Mouse (Mus musculus) forebrain, embryonic 13.5 days (tissue): ENCODE data around the gene F2rl1. TPM values are rescaled to one million over a fixed set of nuclear protein-coding genes. Genes with fewer than 3 reads are reported as not detected.

ENCODE experiments used
- ATAC-seq: fragments of 200-750 bp; cut with Nextera tagmentation; 2 replicates; pipeline ENCODE4 v1.8.0; 2017
- H3K27ac ChIP-seq: fragments of 300-500 bp; sonication (generic); 2 replicates; pipeline ENCODE4 v1.5.1; 2015; ENCODE audit warnings: inconsistent platforms, mild to moderate bottlenecking, moderate library complexity
- H3K27me3 ChIP-seq: fragments of 300-500 bp; sonication (generic); 2 replicates; pipeline ENCODE4 v1.6.1; 2015; ENCODE audit warnings: mild to moderate bottlenecking, inconsistent platforms
- H3K36me3 ChIP-seq: fragments of 300-500 bp; sonication (generic); 2 replicates; pipeline ENCODE4 v1.6.1; 2015; ENCODE audit warnings: mild to moderate bottlenecking, inconsistent platforms; ENCODE audit not compliant: poor library complexity, severe bottlenecking
- H3K4me1 ChIP-seq: fragments of 300-500 bp; sonication (generic); 2 replicates; pipeline ENCODE4 v1.6.1; 2015; ENCODE audit warnings: inconsistent platforms
- H3K4me2 ChIP-seq: fragments of 300-500 bp; sonication (generic); 2 replicates; pipeline ENCODE4 v1.6.1; 2015; ENCODE audit warnings: inconsistent platforms, mild to moderate bottlenecking, moderate library complexity
- H3K4me3 ChIP-seq: fragments of 300-500 bp; sonication (generic); 2 replicates; pipeline ENCODE4 v1.5.1; 2015; ENCODE audit warnings: mild to moderate bottlenecking, inconsistent platforms
- H3K9ac ChIP-seq: fragments of 300-500 bp; sonication (generic); 2 replicates; pipeline ENCODE4 v1.6.1; 2015; ENCODE audit warnings: mild to moderate bottlenecking, inconsistent platforms
- H3K9me3 ChIP-seq: fragments of 300-500 bp; sonication (generic); replicated peaks from 2 replicates; pipeline ENCODE4 v1.6.1; 2016; ENCODE audit warnings: inconsistent platforms
- WGBS: fragments of 180-500 bp; shearing (Covaris S2); methylation state at CpG from one replicate; pipeline ENCODE4 v1.1.7; 2015; 5-methylcytosine and 5-hydroxymethylcytosine counted together
- polyA plus RNA-seq: library from polyadenylated mRNA; unstranded; fragments of >200 nt; fragmentation: Nextera tagmentation; extraction: Ambion mirVana; gene quantifications from 2 replicates; pipeline ENCODE4 v1.2.1, GENCODE M21; 2015

The F2rl1 gene
- polyA plus RNA-seq, 1 experiment from 2014 or later, result 0.08 TPM

DNA sequence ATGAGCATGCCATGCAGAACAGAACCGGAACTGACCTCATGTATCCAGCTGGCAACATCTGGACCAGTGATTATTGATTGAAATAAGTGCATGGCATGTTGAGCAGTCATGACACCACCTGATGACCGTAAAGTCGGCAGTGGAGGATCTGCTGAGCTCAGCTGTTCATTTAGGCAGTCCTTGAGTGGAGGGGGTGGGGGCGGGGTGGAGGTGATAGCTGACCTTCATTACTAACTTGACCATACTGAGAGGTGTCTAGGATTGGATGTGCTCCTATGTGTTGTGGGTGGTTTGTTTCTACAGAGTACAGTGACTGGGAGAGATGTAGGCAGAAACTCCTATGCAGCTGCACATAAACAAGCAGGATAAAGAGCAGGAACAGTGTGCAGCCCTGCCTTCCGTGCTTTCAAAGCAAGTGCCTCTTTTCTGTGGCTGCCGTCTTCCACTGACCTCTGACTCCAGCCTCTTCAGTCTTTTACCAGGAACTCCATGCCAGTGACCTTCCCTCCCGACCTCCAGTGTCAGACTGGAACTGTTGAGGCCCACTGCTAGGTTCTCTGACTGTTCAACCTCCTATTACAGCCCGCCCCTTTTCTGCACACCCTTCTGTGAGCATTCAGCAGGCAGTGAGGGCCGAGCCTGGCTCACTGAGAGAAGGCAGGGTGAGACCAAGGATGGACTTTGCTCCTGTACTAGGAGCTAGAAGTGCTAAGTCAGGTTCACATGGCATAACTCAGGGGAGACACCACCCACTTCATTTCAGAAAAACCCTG is 6.4 kb upstream of the F2rl1 start:
- Histone ChIP-seq H3K27me3 (peaks cover 15% of the 10 kb centered on the region), H3K9me3 (no peaks in the 10 kb centered on the region), H3K27ac (no peak overlapping the region), H3K36me3 (no peaks in the 10 kb centered on the region), H3K9ac (no peak overlapping the region), H3K4me2 (no peak overlapping the region), H3K4me3 (no peak overlapping the region), H3K4me1 (peaks cover 26% of the 10 kb centered on the region)
- 55% methylated on average over 9 of the region's 9 CpGs for WGBS
- no peak for ATAC-seq

DNA sequence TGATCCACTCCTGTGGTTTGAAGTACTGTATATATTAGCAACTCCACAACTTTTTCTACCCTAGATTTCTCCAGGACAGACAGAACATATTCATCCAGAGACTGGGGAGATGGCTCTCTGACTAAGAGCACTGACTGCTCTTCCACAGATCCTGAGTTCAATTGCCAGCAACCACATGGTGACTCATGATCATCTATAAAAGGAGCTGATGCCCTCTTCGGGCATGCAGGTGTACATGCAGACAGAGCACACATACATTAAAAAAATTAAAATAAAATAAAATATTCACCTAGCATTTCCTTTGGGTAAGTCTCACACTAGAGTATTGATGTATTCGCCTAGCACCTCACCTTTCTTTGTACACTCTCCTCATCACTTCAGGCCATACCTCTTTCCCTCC is 4.2 kb upstream of the F2rl1 start:
- ATAC-seq, result no peak
- no peak overlapping the region for H3K27ac ChIP-seq
- no peaks in the 10 kb centered on the region for H3K9me3 ChIP-seq
- H3K36me3 ChIP-seq, result no peaks in the 10 kb centered on the region
- H3K4me1 ChIP-seq, result peaks cover 19% of the 10 kb centered on the region
- H3K27me3 ChIP-seq, result peaks cover 37% of the 10 kb centered on the region
- no peak overlapping the region for H3K4me3 ChIP-seq
- 91% methylated on average over 2 of the region's 2 CpGs for WGBS
- H3K4me2 ChIP-seq, result no peak overlapping the region
- no peak overlapping the region for H3K9ac ChIP-seq

DNA sequence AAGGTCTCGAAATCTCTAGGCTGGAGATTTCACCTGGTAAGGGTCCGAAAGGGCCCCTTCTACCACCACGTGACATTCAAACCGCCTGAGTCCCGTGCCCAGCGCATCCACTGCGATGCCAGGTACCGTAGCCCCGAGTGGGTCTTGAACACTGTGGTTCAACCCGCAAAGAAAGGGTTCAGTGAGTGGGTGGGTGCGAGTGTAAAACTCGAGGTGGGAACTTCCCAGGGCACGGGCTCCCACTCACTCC is 678 bp downstream of the F2rl1 start:
- peak overlapping the region; percentile 73 for H3K4me2 ChIP-seq
- ATAC-seq, result peak; percentile 69
- no peaks in the 10 kb centered on the region for H3K9me3 ChIP-seq
- no peaks in the 10 kb centered on the region for H3K36me3 ChIP-seq
- peak overlapping the region; percentile 49 for H3K9ac ChIP-seq
- H3K4me1 ChIP-seq, result peaks cover 17% of the 10 kb centered on the region
- peaks cover 51% of the 10 kb centered on the region for H3K27me3 ChIP-seq
- no peak overlapping the region for H3K27ac ChIP-seq
- H3K4me3 ChIP-seq, result peak overlapping the region; percentile 40
- under 1% methylated on average over 13 of the region's 13 CpGs for WGBS

DNA sequence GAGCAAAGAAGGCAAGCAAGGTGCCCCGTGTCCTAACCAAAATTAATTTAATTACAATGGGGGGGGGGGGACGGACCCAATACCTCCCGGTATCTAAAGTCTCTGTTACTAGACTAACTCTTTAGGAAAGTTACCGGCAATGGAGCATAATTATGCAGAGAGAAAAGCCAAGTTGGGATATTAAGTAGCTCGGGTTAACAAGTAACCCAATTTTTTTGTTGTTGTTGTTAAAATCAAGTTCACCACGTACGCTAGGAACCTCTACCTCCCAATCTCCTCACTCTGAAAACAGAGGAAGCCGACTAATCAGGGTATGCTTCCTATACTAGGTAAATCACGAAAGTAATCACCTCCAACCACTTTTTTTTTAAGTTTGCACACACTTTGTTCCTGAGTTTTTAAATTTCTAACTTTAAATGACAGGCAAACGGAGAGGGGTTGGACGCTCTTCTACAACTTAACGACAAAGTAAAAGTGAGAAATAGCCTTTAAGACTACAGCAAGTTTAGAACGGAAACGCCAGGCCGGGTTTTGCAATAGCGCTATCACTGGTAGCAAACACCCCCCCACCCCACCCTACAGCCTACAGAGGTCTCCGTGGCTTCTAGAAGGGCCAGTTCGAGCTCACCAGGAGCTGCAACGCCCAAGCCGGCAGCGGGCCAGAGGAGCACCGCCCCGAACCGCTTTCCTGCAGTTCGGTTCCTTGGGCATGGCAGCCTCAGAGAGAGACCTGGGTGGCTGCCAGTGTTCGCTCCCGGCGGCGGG is 1.2 kb downstream of the F2rl1 start:
- Histone ChIP-seq H3K9ac (peak overlapping the region; percentile 49), H3K27ac (no peak overlapping the region), H3K4me1 (peaks cover 17% of the 10 kb centered on the region), H3K27me3 (peaks cover 51% of the 10 kb centered on the region), H3K36me3 (no peaks in the 10 kb centered on the region), H3K4me3 (peak overlapping the region; percentile 40), H3K9me3 (no peaks in the 10 kb centered on the region), H3K4me2 (peak overlapping the region; percentile 73)
- WGBS, result 3% methylated on average over 28 of the region's 29 CpGs
- ATAC-seq, result 0 out of 2 replicates have a peak, but pooled peaks have one; percentile 27

DNA sequence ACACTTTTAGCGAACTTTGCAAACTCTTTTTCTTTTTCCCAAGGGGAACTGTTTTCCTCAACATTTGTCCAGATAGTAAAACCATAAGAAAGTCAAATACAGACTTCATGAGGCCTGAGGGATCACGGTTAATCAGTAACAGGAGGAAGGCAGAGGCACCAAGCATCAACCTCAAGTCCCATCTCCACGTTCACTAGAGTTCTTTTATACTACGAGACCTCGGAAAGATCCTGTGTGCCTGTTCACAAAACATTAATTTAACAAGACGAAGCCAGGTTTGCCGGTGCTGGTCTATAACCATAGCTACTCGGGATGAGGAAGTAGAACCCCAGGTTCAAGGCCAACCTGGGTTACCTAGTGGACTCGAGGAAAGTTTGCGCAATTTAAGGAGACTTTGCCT is 2.9 kb downstream of the F2rl1 start:
- Histone ChIP-seq H3K27me3 (peaks cover 44% of the 10 kb centered on the region), H3K36me3 (no peaks in the 10 kb centered on the region), H3K4me2 (no peak overlapping the region), H3K27ac (no peak overlapping the region), H3K4me3 (no peak overlapping the region), H3K9ac (no peak overlapping the region), H3K9me3 (no peaks in the 10 kb centered on the region), H3K4me1 (peaks cover 17% of the 10 kb centered on the region)
- 90% methylated on average over 10 of the region's 10 CpGs for WGBS
- no peak for ATAC-seq

DNA sequence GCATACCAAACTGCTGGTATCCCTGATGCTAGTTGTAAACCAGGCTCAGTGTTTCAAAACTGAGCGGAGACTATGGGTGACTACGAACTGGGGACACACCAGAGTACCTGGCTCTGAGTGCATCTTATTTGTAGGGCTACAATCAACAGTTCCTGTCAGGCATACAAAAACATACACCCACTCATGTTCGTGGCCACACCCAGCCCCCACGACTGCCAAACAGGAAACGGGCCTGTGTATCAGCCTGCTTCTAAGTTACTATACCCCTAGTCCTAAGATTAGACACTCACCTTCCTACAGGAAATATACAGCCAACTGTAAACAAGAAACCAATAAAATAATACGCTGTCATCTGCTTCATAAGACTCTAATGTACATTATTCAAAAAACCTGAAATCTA is 4.0 kb downstream of the F2rl1 start:
- H3K9me3 ChIP-seq, result no peaks in the 10 kb centered on the region
- peaks cover 17% of the 10 kb centered on the region for H3K4me1 ChIP-seq
- no peaks in the 10 kb centered on the region for H3K36me3 ChIP-seq
- H3K4me2 ChIP-seq, result no peak overlapping the region
- no peak for ATAC-seq
- H3K4me3 ChIP-seq, result no peak overlapping the region
- 92% methylated on average over 6 of the region's 6 CpGs for WGBS
- H3K9ac ChIP-seq, result no peak overlapping the region
- no peak overlapping the region for H3K27ac ChIP-seq
- peaks cover 32% of the 10 kb centered on the region for H3K27me3 ChIP-seq

DNA sequence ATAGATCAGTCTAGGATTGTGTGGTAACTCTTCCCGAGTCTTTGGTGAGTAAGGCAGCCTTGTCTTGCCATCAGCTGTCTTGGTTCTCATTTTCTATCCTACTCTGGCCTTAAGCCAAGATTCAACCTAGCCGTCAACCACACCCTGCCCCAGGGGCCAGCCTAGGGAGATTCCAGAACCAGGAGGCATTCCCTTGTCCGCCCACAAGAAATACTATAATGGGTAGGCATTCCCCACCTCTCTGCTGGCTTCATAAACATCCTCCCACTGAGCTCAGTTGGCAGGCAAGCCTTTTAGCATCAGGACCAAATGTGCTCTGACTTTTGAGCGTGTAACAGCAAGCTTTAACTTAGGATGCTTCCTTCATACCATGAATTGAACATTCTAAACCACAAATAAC is 10.3 kb downstream of the F2rl1 start:
- H3K9me3 ChIP-seq, result peaks cover 7% of the 10 kb centered on the region; the same call in 1 of the 2 replicates
- H3K4me3 ChIP-seq, result no peak overlapping the region
- ATAC-seq, result no peak
- no peak overlapping the region for H3K4me2 ChIP-seq
- no peaks in the 10 kb centered on the region for H3K27me3 ChIP-seq
- no peaks in the 10 kb centered on the region for H3K36me3 ChIP-seq
- 80% methylated on average over 4 of the region's 4 CpGs for WGBS
- H3K4me1 ChIP-seq, result no peaks in the 10 kb centered on the region
- no peak overlapping the region for H3K9ac ChIP-seq
- H3K27ac ChIP-seq, result no peak overlapping the region

DNA sequence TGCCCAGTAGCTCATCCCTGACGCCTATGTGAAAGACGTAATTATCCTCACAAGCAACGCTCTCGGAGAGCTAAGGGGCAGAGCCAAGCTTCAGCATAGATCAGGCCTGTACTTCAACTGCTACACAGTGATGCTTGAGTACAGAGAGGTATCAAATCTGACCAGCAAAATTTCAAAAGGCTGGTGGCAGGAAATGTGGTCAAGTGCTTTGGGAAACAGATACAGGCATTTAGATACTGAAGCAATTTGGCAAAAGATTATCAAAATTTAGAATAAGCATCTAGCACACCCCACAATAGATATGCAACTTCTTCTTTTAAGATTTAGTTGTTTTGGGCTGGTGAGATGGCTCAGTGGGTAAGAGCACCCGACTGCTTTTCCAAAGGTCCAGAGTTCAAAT is 15.0 kb downstream of the F2rl1 start:
- H3K4me2 ChIP-seq, result no peak overlapping the region
- H3K27me3 ChIP-seq, result no peaks in the 10 kb centered on the region
- H3K4me3 ChIP-seq, result no peak overlapping the region
- H3K9ac ChIP-seq, result no peak overlapping the region
- no peak for ATAC-seq
- no peaks in the 10 kb centered on the region for H3K4me1 ChIP-seq
- H3K36me3 ChIP-seq, result no peaks in the 10 kb centered on the region
- H3K9me3 ChIP-seq, result peaks cover 7% of the 10 kb centered on the region; the same call in 1 of the 2 replicates
- H3K27ac ChIP-seq, result no peak overlapping the region
- 96% methylated on average over 5 of the region's 5 CpGs for WGBS

DNA sequence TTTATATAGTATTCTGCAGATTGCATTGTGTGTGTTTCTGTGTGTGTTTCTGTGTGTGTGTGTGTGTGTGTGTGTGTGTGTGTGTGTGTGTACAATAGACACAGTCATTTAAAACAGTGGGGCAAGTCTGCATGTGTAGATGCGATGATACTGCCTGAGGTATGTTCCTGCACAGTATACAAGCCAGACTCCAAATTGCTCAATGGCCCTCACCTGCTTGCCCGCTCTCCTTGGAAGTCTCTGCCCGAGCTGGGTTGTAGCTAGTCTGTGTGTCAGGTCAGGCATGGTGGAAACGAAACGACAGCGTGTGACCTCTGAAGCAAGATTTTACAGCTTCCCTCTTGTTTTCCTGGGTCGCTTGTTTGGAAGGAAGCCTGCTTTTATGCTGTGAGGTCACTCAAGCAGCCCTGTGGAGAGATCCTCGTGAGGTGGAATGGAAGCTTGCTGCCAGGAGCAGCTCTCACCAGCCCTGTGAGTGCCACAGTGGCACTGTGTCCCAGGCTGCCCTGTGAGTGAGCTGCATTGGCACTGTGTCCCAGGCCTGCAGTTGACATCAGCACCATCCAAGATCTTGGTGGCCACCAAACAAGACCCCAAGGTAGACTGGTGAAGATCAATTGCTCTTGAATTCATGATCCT is 21.6 kb downstream of the F2rl1 start:
- Histone ChIP-seq H3K9ac (no peak overlapping the region), H3K4me1 (no peaks in the 10 kb centered on the region), H3K27me3 (no peaks in the 10 kb centered on the region), H3K4me2 (no peak overlapping the region), H3K9me3 (no peaks in the 10 kb centered on the region), H3K36me3 (no peaks in the 10 kb centered on the region), H3K27ac (no peak overlapping the region), H3K4me3 (no peak overlapping the region)
- WGBS, result 84% methylated on average over 8 of the region's 8 CpGs
- no peak for ATAC-seq

DNA sequence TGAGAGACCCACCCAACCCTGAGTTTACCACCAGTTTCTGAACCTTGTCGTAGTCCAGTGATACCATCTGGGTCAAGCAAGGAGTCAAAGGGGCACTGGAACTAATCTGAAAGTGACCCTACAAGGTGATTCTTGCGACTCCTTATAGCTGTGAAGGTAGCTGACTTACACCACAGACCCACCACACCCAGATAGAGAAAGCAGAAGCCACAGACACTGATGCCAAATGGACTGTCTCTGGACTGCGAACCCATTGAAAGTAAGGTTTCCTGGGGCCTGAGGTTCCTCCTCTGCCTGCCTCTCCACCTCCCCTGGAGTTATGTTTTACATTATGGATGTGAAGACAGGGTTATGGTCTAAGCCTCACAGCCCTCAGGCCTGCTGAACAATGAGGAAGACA is 28.4 kb downstream of the F2rl1 start:
- no peak overlapping the region for H3K4me2 ChIP-seq
- H3K4me1 ChIP-seq, result no peaks in the 10 kb centered on the region
- no peak overlapping the region for H3K9ac ChIP-seq
- no peaks in the 10 kb centered on the region for H3K9me3 ChIP-seq
- WGBS, result 92% methylated on average over 3 of the region's 3 CpGs
- no peaks in the 10 kb centered on the region for H3K27me3 ChIP-seq
- H3K27ac ChIP-seq, result no peak overlapping the region
- H3K36me3 ChIP-seq, result no peaks in the 10 kb centered on the region
- no peak for ATAC-seq
- no peak overlapping the region for H3K4me3 ChIP-seq

DNA sequence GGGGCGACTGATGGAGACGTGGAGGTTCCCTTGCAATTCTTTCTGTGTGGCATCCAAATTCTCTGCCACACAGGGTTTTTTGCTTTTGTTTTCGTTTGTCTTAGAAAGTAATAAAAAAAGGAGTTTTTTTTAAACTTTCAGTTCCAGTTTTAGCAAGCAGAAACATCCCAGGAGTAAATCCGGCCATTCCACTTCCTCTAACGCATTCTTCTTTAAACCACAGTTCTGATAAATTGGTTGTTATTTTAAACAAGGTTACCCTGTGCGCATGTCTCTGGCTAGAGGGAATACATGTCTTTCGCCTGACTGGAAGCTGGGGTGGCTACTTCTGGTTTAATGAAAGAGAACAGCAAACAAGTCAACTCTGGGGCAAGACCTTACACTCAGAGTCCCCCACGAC is 30.2 kb downstream of the F2rl1 start:
- Histone ChIP-seq H3K27me3 (no peaks in the 10 kb centered on the region), H3K4me1 (no peaks in the 10 kb centered on the region), H3K9me3 (no peaks in the 10 kb centered on the region), H3K4me3 (no peak overlapping the region), H3K9ac (no peak overlapping the region), H3K36me3 (no peaks in the 10 kb centered on the region), H3K27ac (no peak overlapping the region), H3K4me2 (no peak overlapping the region)
- WGBS, result 83% methylated on average over 8 of the region's 8 CpGs
- ATAC-seq, result no peak

DNA sequence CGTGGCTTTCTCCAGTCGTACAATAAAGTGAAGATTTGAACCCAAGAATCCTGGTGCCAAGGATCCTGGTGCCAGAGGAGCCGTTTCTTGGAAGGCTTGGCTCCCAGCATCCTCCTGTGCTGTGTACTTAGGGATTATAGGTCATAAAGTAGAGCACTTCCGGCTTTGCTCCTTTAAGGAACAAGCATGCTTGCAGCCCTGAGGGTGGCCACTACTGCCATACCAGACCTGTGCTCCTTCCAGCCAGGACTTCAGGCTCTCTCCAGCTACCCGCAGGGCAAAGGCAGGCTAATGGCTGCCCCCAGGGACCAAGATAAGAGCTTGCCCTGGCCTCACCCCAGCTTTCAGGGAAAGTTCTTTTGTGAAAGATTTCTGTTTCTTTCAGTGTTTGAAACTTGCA is 31.7 kb downstream of the F2rl1 start:
- Histone ChIP-seq H3K9me3 (no peaks in the 10 kb centered on the region), H3K4me1 (no peaks in the 10 kb centered on the region), H3K27me3 (no peaks in the 10 kb centered on the region), H3K36me3 (no peaks in the 10 kb centered on the region), H3K4me2 (no peak overlapping the region), H3K9ac (no peak overlapping the region), H3K27ac (no peak overlapping the region), H3K4me3 (no peak overlapping the region)
- 73% methylated on average over 5 of the region's 5 CpGs for WGBS
- ATAC-seq, result no peak
